Mouse (Mus musculus) hindbrain, embryonic 14.5 days (tissue): ENCODE results near the gene Btbd9. TPM values are rescaled to one million over a fixed set of nuclear protein-coding genes. Genes with fewer than 3 reads are reported as not detected.

Source experiments
- ATAC-seq: fragments of 200-750 bp; cut with Nextera tagmentation; 2 replicates; pipeline ENCODE4 v1.8.0; 2017; ENCODE audit warnings: moderate number of reproducible peaks, mild to moderate bottlenecking, moderate TSS enrichment, moderate library complexity; ENCODE audit not compliant: low FRiP score
- DNase-seq: peaks from one replicate; pipeline ENCODE4 v3.0.0-alpha.2; 2015; ENCODE audit warnings: low spot score
- H3K27ac ChIP-seq: fragments of 300-500 bp; sonication (generic); 2 replicates; pipeline ENCODE4 v1.5.1; 2014; ENCODE audit warnings: mild to moderate bottlenecking, moderate library complexity
- H3K27me3 ChIP-seq: fragments of 300-500 bp; sonication (generic); 2 replicates; pipeline ENCODE4 v1.6.1; 2014; ENCODE audit warnings: mild to moderate bottlenecking, low read length, mixed read lengths; ENCODE audit not compliant: control insufficient read depth, insufficient read depth
- H3K36me3 ChIP-seq: fragments of 300-500 bp; sonication (generic); replicated peaks from 2 replicates; pipeline ENCODE4 v1.6.1; 2014; ENCODE audit not compliant: control insufficient read depth, insufficient read depth
- H3K4me1 ChIP-seq: fragments of 300-500 bp; sonication (generic); replicated peaks from 2 replicates; pipeline ENCODE4 v1.6.1; 2014; ENCODE audit warnings: antibody characterized with exemption, low read length, mixed read lengths; ENCODE audit not compliant: control insufficient read depth, insufficient read depth
- H3K4me2 ChIP-seq: fragments of 300-500 bp; sonication (generic); replicated peaks from 2 replicates; pipeline ENCODE4 v1.6.1; 2014; ENCODE audit warnings: mild to moderate bottlenecking, moderate library complexity
- H3K4me3 ChIP-seq: fragments of 300-500 bp; sonication (generic); replicated peaks from 2 replicates; pipeline ENCODE4 v1.5.1; 2014; ENCODE audit warnings: mild to moderate bottlenecking, low read length
- H3K9ac ChIP-seq: fragments of 300-500 bp; sonication (generic); 2 replicates; pipeline ENCODE4 v1.6.1; 2014
- H3K9me3 ChIP-seq: fragments of 300-500 bp; sonication (generic); 2 replicates; pipeline ENCODE4 v1.6.1; 2016; ENCODE audit warnings: low read length; ENCODE audit not compliant: control insufficient read depth
- WGBS: fragments of 180-500 bp; shearing (Covaris S2); extraction: QIAGEN DNeasy Blood & Tissue Kit; methylation state at CpG from one replicate; pipeline ENCODE4 v1.1.7; 2014; 5-methylcytosine and 5-hydroxymethylcytosine counted together
- polyA plus RNA-seq: library from polyadenylated mRNA; unstranded; fragments of >200 nt; fragmentation: Nextera tagmentation; extraction: Ambion mirVana; gene quantifications from 2 replicates; pipeline ENCODE4 v1.2.1, GENCODE M21; 2014

Gene Btbd9
- polyA plus RNA-seq, 1 experiment from 2014 or later, result 126 TPM

- H3K27me3 ChIP-seq, result no peaks in the 10 kb centered on the region
- WGBS, result 79% methylated on average over 2 of the region's 2 CpGs
- H3K9ac ChIP-seq, result no peak overlapping the region
- H3K36me3 ChIP-seq, result no peaks in the 10 kb centered on the region
- H3K9me3 ChIP-seq, result no peaks in the 10 kb centered on the region
- no peak overlapping the region for H3K4me2 ChIP-seq
- ATAC-seq, result no peak
- no peaks in the 10 kb centered on the region for H3K4me1 ChIP-seq
- H3K27ac ChIP-seq, result no peak overlapping the region
- no peak for DNase-seq
- no peak overlapping the region for H3K4me3 ChIP-seq
Observed at GRCm38 (mm10) chr17:30583258-30584001, 7.1 kb upstream of the Btbd9 start.

GRCm38 (mm10) chr17:30582313-30582712 is 6.0 kb upstream of the Btbd9 start:
- Histone ChIP-seq H3K9me3 (no peaks in the 10 kb centered on the region), H3K4me2 (no peak overlapping the region), H3K9ac (no peak overlapping the region), H3K27ac (no peak overlapping the region), H3K36me3 (no peaks in the 10 kb centered on the region), H3K4me3 (no peak overlapping the region), H3K4me1 (0 out of 2 replicates have a peak, but pooled peaks cover 2% of the 10 kb centered on the region), H3K27me3 (no peaks in the 10 kb centered on the region)
- no peak for ATAC-seq
- no peak for DNase-seq
- WGBS, result 78% methylated on average over 3 of the region's 3 CpGs

DNA sequence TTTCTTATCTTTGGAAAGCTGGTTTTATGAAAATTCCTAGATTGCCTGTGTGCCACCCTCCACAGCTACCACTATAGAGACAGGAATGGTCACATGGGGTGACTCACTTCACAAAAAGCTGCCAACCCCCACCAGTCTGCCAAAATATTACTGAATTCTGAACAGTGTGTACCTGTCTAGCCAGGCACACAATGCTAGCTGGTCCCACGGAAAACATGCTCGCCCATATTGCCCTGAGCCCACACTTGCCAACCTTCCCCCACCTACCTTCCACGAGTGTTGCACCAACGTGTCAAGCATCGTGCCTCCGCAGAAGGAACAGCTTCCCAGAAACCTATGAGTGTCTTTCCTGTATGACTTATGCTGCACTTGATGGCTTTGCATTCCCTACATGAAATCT is 4.9 kb upstream of the Btbd9 start:
- H3K36me3 ChIP-seq, result no peaks in the 10 kb centered on the region
- ATAC-seq (no peak), DNase-seq (no peak)
- H3K9me3 ChIP-seq, result no peaks in the 10 kb centered on the region
- H3K27ac ChIP-seq, result no peak overlapping the region
- no peaks in the 10 kb centered on the region for H3K27me3 ChIP-seq
- WGBS, result 87% methylated on average over 6 of the region's 6 CpGs
- H3K4me2 ChIP-seq, result no peak overlapping the region
- peaks cover 8% of the 10 kb centered on the region; the same call in 1 of the 2 replicates for H3K4me1 ChIP-seq
- H3K9ac ChIP-seq, result no peak overlapping the region
- no peak overlapping the region for H3K4me3 ChIP-seq

GRCm38 (mm10) chr17:30580781-30581180 is 4.5 kb upstream of the Btbd9 start:
- WGBS, result 71% methylated on average over 1 of the region's 1 CpGs
- no peak for ATAC-seq
- DNase-seq, result no peak

GRCm38 (mm10) chr17:30576946-30577345 is 658 bp upstream of the Btbd9 start:
- H3K9ac ChIP-seq, result peak overlapping the region; percentile 70
- H3K4me2 ChIP-seq, result peak overlapping the region; percentile 74
- H3K9me3 ChIP-seq, result no peaks in the 10 kb centered on the region
- no peaks in the 10 kb centered on the region for H3K36me3 ChIP-seq
- H3K4me1 ChIP-seq, result peaks cover 23% of the 10 kb centered on the region
- H3K4me3 ChIP-seq, result peak overlapping the region; percentile 68
- 68% methylated on average over 12 of the region's 12 CpGs for WGBS
- no peaks in the 10 kb centered on the region for H3K27me3 ChIP-seq
- DNase-seq (no peak), ATAC-seq (no peak)
- H3K27ac ChIP-seq, result peak overlapping the region; percentile 94

More at GRCm38 (mm10) chr17:30580781-30581180, 4.5 kb upstream of the Btbd9 start:
- Histone ChIP-seq H3K4me3 (no peak overlapping the region), H3K4me2 (no peak overlapping the region), H3K4me1 (peaks cover 8% of the 10 kb centered on the region; the same call in 1 of the 2 replicates), H3K36me3 (no peaks in the 10 kb centered on the region), H3K9me3 (no peaks in the 10 kb centered on the region), H3K27ac (no peak overlapping the region), H3K27me3 (no peaks in the 10 kb centered on the region), H3K9ac (no peak overlapping the region)

DNA sequence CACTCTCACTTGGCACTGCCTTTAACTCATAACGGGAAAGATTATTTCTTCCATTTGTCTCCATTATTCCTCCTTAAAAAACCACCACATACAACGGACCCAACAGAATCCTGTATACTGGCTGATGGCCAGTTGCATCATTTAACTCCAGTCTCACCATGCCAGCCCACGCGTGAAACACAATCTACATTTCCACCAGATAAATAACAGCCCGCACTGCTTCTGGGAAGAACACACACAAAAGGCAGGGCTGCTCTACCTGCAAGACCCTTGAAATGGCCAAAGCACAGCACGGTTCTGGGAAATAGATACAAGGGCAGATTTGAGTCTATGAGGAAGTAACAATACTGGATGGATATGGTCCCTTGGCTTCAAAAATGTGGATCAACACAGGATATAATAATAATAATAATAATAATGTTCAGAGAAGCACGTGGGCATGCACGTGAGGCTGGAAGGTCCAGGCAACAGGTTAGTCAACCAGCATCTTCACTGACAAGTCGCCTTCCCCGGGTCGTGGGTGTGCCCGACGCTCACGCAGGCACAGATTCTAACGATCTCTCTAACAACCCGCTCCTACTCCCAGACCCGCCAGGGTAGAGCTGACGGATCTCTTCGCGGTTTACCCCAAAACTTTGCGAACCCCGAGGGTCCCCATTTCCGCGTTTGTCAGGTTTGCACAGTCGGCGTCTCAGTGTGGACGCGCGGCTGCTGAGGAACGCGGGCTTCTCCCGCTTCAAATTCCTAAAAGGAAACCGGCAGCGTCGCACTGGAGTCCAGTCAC is 975 bp downstream of the Btbd9 start:
- 6% methylated on average over 35 of the region's 35 CpGs for WGBS
- peaks cover 23% of the 10 kb centered on the region for H3K4me1 ChIP-seq
- ATAC-seq (peak; percentile 37; the same call in 1 of the 2 replicates), DNase-seq (no peak)
- H3K4me2 ChIP-seq, result peak overlapping the region; percentile 74
- no peaks in the 10 kb centered on the region for H3K36me3 ChIP-seq
- H3K9ac ChIP-seq, result peak overlapping the region; percentile 70
- H3K9me3 ChIP-seq, result no peaks in the 10 kb centered on the region
- no peaks in the 10 kb centered on the region for H3K27me3 ChIP-seq
- H3K4me3 ChIP-seq, result peak overlapping the region; percentile 68
- peak overlapping the region; percentile 94 for H3K27ac ChIP-seq

DNA sequence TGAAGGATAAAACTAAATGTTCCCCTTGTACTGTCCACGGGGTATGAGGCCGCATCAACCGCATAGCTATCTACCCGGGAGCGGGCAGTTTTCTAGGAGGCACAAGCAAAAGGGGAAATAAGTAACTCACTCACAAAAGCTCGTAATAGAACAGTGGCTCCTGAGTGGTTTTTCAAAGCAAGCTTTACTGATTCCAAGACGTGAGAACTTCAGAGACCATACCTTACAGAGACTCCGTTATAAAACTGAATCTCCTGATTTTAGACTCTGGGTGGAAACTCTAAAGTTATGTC is 1.6 kb downstream of the Btbd9 start:
- 81% methylated on average over 8 of the region's 8 CpGs for WGBS
- H3K27me3 ChIP-seq, result no peaks in the 10 kb centered on the region

DNA sequence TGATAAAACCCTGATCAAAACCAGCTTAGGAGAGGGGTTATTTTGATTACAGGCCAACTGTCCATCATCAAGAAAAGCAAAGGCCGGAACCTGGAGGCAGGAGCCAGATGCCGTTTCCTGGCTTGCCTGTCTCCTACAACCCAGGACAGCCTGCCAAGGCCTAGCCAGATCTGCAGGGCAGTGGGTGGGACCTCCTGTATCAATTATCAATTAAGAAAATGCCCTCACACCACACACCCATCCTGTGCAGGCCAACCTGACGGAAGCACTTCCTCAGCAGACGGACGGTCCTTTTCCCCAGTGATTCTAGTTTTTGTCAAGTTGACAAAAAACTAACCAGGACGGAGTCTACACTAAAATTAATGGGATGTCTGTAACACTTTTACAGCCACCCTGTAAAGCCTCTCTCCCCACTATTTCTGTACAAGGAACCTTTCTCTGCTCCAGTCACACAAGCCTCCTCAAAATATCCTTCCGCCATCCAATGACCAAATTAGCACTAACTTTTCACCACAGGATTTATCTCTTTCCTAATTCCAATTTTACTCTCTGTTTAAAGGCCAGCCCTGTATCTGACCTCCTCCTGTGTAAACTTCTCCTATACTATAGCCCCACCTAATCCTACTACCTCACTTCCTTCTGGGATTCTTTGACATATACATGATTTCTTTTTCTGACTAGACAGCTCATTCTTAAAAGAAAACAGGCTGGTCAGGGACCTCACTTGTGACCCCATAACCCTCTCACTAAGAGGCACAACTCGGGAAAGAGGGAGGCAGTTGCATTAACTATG is 2.1 kb downstream of the Btbd9 start:
- no peak for DNase-seq
- no peak for ATAC-seq
- WGBS, result 74% methylated on average over 8 of the region's 8 CpGs
- H3K9me3 ChIP-seq, result no peaks in the 10 kb centered on the region
- no peaks in the 10 kb centered on the region for H3K27me3 ChIP-seq
- peak overlapping the region; percentile 74 for H3K4me2 ChIP-seq
- no peaks in the 10 kb centered on the region for H3K36me3 ChIP-seq
- H3K4me3 ChIP-seq, result no peak overlapping the region
- H3K4me1 ChIP-seq, result peaks cover 29% of the 10 kb centered on the region
- H3K9ac ChIP-seq, result no peak overlapping the region
- no peak overlapping the region for H3K27ac ChIP-seq

More for the DNA sequence above, 1.6 kb downstream of the Btbd9 start:
- H3K4me3 ChIP-seq, result peak overlapping the region; percentile 68; the same call in 1 of the 2 replicates
- H3K36me3 ChIP-seq, result no peaks in the 10 kb centered on the region
- H3K9me3 ChIP-seq, result no peaks in the 10 kb centered on the region
- ATAC-seq (no peak), DNase-seq (no peak)
- H3K9ac ChIP-seq, result peak overlapping the region; percentile 70; the same call in 1 of the 2 replicates
- peak overlapping the region; percentile 74 for H3K4me2 ChIP-seq
- H3K27ac ChIP-seq, result no peak overlapping the region
- H3K4me1 ChIP-seq, result peaks cover 29% of the 10 kb centered on the region

DNA sequence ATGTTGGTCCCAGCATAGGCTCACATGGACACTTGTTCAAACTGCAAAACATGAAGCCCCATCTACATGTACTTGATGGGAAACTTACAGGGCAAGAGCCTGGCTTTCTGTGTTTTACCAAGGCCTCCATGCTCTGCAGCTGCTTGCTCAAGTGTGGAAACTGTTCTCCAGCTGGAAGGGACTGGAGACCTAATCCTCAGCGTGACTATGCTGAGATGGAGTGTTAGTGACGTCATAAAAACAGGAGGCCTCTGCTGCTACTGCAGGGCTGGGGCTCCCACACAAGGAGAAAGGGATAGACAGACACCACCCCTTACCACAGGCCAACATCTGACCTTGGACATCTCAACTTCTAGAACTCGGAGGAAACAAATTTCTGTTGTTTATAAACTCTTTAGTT is 5.3 kb downstream of the Btbd9 start:
- H3K4me2 ChIP-seq, result no peak overlapping the region
- H3K36me3 ChIP-seq, result no peaks in the 10 kb centered on the region
- no peak overlapping the region for H3K9ac ChIP-seq
- ATAC-seq, result no peak
- no peak for DNase-seq
- no peaks in the 10 kb centered on the region for H3K9me3 ChIP-seq
- H3K4me3 ChIP-seq, result no peak overlapping the region
- no peaks in the 10 kb centered on the region for H3K27me3 ChIP-seq
- H3K4me1 ChIP-seq, result peaks cover 21% of the 10 kb centered on the region
- WGBS, result 72% methylated on average over 3 of the region's 3 CpGs
- no peak overlapping the region for H3K27ac ChIP-seq
